Mouse (Mus musculus): Measurements from ENCODE around the gene Stau1. TPM values are rescaled to one million over a fixed set of nuclear protein-coding genes. Genes with fewer than 3 reads are reported as not detected.

Gene Stau1
- polyA plus RNA-seq, 1 experiment = 65.4 TPM

GRCm38 (mm10) chr2:166903719-166904282, 92.3 kb downstream of the Stau1 start:
- peaks cover 25% of the 10 kb centered on the region for H3K79me2 ChIP-seq (ENCODE audit: control insufficient read depth, insufficient read depth)
- no peaks in the 10 kb centered on the region for H3K36me3 ChIP-seq (ENCODE audit: control insufficient read depth, insufficient read depth)
- no peak overlapping the region for H3ac ChIP-seq (ENCODE audit: control insufficient read depth, insufficient read length)
- no peaks in the 10 kb centered on the region for H3K27me3 ChIP-seq (ENCODE audit: control insufficient read depth, insufficient read depth, insufficient read length)
- TF ChIP-seq TCF3 (IDR thresholded peaks at IDR 0.05; ENCODE audit: insufficient read length, low read depth) (no peak), CEBPB (IDR thresholded peaks at IDR 0.05; ENCODE audit: insufficient read depth, poor library complexity, severe bottlenecking) (no peak), MYOD1 (IDR thresholded peaks at IDR 0.05; ENCODE audit: control insufficient read depth in 1 of 3, insufficient read length in 2 of 3, low read depth in 2 of 3) (no peak), USF1 (IDR thresholded peaks at IDR 0.05; ENCODE audit: low read depth) (no peak), TCF12 (IDR thresholded peaks at IDR 0.05; ENCODE audit: insufficient read depth, poor library complexity, severe bottlenecking) (no peak), MYOG (IDR thresholded peaks at IDR 0.05; ENCODE audit: control insufficient read depth in 1 of 3, insufficient read depth in 1 of 3, insufficient read length in 2 of 3, low read depth in 2 of 3) (no peak), E2F4 (IDR thresholded peaks at IDR 0.05; ENCODE audit: insufficient read depth) (no peak), POLR2AphosphoS2 (IDR thresholded peaks at IDR 0.05; ENCODE audit: insufficient read length, low read depth) (no peak), MAX (IDR thresholded peaks at IDR 0.05; ENCODE audit: low read depth) (no peak), REST (IDR thresholded peaks at IDR 0.05; ENCODE audit: insufficient read depth, insufficient read length) (no peak), POLR2A (IDR thresholded peaks at IDR 0.05; ENCODE audit: insufficient read length, low read depth) (no peak), SRF (IDR thresholded peaks at IDR 0.05; ENCODE audit: control insufficient read depth, insufficient read length, low read depth) (no peak)
- H3K4me2 ChIP-seq (ENCODE audit: low read depth) = no peak overlapping the region
- no peak overlapping the region for H3K4me3 ChIP-seq

- H3K36me3 ChIP-seq (ENCODE audit: control insufficient read depth, insufficient read depth) = no peaks in the 10 kb centered on the region
- no peaks in the 10 kb centered on the region for H3K27me3 ChIP-seq (ENCODE audit: control insufficient read depth, insufficient read depth, insufficient read length)
- no peak for TF ChIP-seq MAX (IDR thresholded peaks at IDR 0.05; ENCODE audit: low read depth)
- TF ChIP-seq SRF (IDR thresholded peaks at IDR 0.05; ENCODE audit: control insufficient read depth, insufficient read length, low read depth) = no peak
- TF ChIP-seq USF1 (IDR thresholded peaks at IDR 0.05; ENCODE audit: low read depth) = no peak
- no peak for TF ChIP-seq TCF3 (IDR thresholded peaks at IDR 0.05; ENCODE audit: insufficient read length, low read depth)
- no peak for TF ChIP-seq REST (IDR thresholded peaks at IDR 0.05; ENCODE audit: insufficient read depth, insufficient read length)
- TF ChIP-seq MYOD1 (IDR thresholded peaks at IDR 0.05; ENCODE audit: control insufficient read depth in 1 of 3, insufficient read length in 2 of 3, low read depth in 2 of 3) = no peak
- TF ChIP-seq TCF12 (IDR thresholded peaks at IDR 0.05; ENCODE audit: insufficient read depth, poor library complexity, severe bottlenecking) = no peak
- TF ChIP-seq CEBPB (IDR thresholded peaks at IDR 0.05; ENCODE audit: insufficient read depth, poor library complexity, severe bottlenecking) = no peak
- TF ChIP-seq E2F4 (IDR thresholded peaks at IDR 0.05; ENCODE audit: insufficient read depth) = no peak
- no peak for TF ChIP-seq MYOG (IDR thresholded peaks at IDR 0.05; ENCODE audit: control insufficient read depth in 1 of 3, insufficient read depth in 1 of 3, insufficient read length in 2 of 3, low read depth in 2 of 3)
- TF ChIP-seq POLR2A (IDR thresholded peaks at IDR 0.05; ENCODE audit: insufficient read length, low read depth) = no peak
- no peak for TF ChIP-seq POLR2AphosphoS2 (IDR thresholded peaks at IDR 0.05; ENCODE audit: insufficient read length, low read depth)
- H3K4me3 ChIP-seq = no peak overlapping the region
- H3ac ChIP-seq (ENCODE audit: control insufficient read depth, insufficient read length) = no peak overlapping the region
- H3K4me2 ChIP-seq (ENCODE audit: low read depth) = no peak overlapping the region
- H3K79me2 ChIP-seq (ENCODE audit: control insufficient read depth, insufficient read depth) = no peaks in the 10 kb centered on the region
These were observed 95.2 kb downstream of the Stau1 start for GRCm38 (mm10) chr2:166900792-166901505.

DNA sequence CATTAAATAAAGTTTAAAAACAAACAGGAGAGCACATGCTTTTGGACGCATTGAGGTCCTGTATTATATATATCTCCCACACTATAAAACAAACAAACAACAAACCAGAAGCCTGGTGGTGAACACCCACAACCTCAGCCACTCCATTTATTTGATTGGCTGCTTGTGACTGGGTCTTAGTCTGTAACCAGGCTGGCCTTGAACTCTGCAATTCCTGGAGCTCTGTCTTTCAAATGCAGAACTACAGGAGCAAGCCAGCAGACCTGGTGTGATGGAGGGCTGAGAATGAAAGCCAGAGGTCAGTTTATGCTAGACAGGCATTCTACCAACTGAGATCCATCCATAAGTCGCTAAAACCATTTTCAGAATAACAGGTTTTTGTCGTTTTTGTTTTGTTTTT, 96.4 kb downstream of the Stau1 start:
- H3ac ChIP-seq (ENCODE audit: control insufficient read depth, insufficient read length) = no peak overlapping the region
- no peak overlapping the region for H3K4me2 ChIP-seq (ENCODE audit: low read depth)
- H3K27me3 ChIP-seq (ENCODE audit: control insufficient read depth, insufficient read depth, insufficient read length) = no peaks in the 10 kb centered on the region
- H3K36me3 ChIP-seq (ENCODE audit: control insufficient read depth, insufficient read depth) = no peaks in the 10 kb centered on the region
- no peak overlapping the region for H3K4me3 ChIP-seq
- TF ChIP-seq USF1 (IDR thresholded peaks at IDR 0.05; ENCODE audit: low read depth) (no peak), CEBPB (IDR thresholded peaks at IDR 0.05; ENCODE audit: insufficient read depth, poor library complexity, severe bottlenecking) (no peak), POLR2AphosphoS2 (IDR thresholded peaks at IDR 0.05; ENCODE audit: insufficient read length, low read depth) (no peak), E2F4 (IDR thresholded peaks at IDR 0.05; ENCODE audit: insufficient read depth) (no peak), TCF12 (IDR thresholded peaks at IDR 0.05; ENCODE audit: insufficient read depth, poor library complexity, severe bottlenecking) (no peak), MAX (IDR thresholded peaks at IDR 0.05; ENCODE audit: low read depth) (no peak), TCF3 (IDR thresholded peaks at IDR 0.05; ENCODE audit: insufficient read length, low read depth) (no peak), REST (IDR thresholded peaks at IDR 0.05; ENCODE audit: insufficient read depth, insufficient read length) (no peak), POLR2A (IDR thresholded peaks at IDR 0.05; ENCODE audit: insufficient read length, low read depth) (no peak), SRF (IDR thresholded peaks at IDR 0.05; ENCODE audit: control insufficient read depth, insufficient read length, low read depth) (no peak), MYOD1 (IDR thresholded peaks at IDR 0.05; ENCODE audit: control insufficient read depth in 1 of 3, insufficient read length in 2 of 3, low read depth in 2 of 3) (no peak), MYOG (IDR thresholded peaks at IDR 0.05; ENCODE audit: control insufficient read depth in 1 of 3, insufficient read depth in 1 of 3, insufficient read length in 2 of 3, low read depth in 2 of 3) (no peak)
- no peaks in the 10 kb centered on the region for H3K79me2 ChIP-seq (ENCODE audit: control insufficient read depth, insufficient read depth)

DNA sequence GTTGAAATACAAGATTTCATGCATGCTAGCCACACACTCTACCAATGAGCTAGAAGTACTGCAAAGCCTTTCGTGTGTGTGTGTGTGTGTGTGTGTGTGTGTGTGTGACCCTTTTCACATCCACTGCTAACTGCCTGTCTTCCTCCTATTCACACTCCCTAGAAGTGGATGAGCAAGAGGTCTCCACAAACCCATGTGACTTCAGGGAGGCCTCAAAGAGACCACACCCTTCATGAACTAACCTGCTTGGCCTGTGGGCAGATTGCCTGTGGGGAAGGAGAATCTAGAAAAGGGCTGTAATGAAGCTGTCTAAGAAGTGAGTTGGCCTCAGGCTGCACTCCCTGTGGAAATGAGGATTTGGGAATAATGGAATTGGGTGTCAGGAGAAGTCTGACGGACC, 96.9 kb downstream of the Stau1 start:
- H3K4me3 ChIP-seq = no peak overlapping the region
- no peak for TF ChIP-seq MYOD1 (IDR thresholded peaks at IDR 0.05; ENCODE audit: control insufficient read depth in 1 of 3, insufficient read length in 2 of 3, low read depth in 2 of 3)
- no peak for TF ChIP-seq POLR2AphosphoS2 (IDR thresholded peaks at IDR 0.05; ENCODE audit: insufficient read length, low read depth)
- no peak for TF ChIP-seq MYOG (IDR thresholded peaks at IDR 0.05; ENCODE audit: control insufficient read depth in 1 of 3, insufficient read depth in 1 of 3, insufficient read length in 2 of 3, low read depth in 2 of 3)
- TF ChIP-seq TCF12 (IDR thresholded peaks at IDR 0.05; ENCODE audit: insufficient read depth, poor library complexity, severe bottlenecking) = no peak
- TF ChIP-seq USF1 (IDR thresholded peaks at IDR 0.05; ENCODE audit: low read depth) = no peak
- no peak for TF ChIP-seq SRF (IDR thresholded peaks at IDR 0.05; ENCODE audit: control insufficient read depth, insufficient read length, low read depth)
- H3ac ChIP-seq (ENCODE audit: control insufficient read depth, insufficient read length) = no peak overlapping the region
- H3K27me3 ChIP-seq (ENCODE audit: control insufficient read depth, insufficient read depth, insufficient read length) = no peaks in the 10 kb centered on the region
- no peaks in the 10 kb centered on the region for H3K79me2 ChIP-seq (ENCODE audit: control insufficient read depth, insufficient read depth)
- H3K36me3 ChIP-seq (ENCODE audit: control insufficient read depth, insufficient read depth) = no peaks in the 10 kb centered on the region
- H3K4me2 ChIP-seq (ENCODE audit: low read depth) = no peak overlapping the region

Other genes starting within 250 kb of the Stau1 start
- 4.7 TPM for gene Trp53rkb, start 203.8 kb downstream of the Stau1 start, polyA plus RNA-seq (2012; fragmentation: generic; extraction: Trizol)
- gene Arfgef2, start 190.7 kb downstream of the Stau1 start, polyA plus RNA-seq (2012; fragmentation: generic; extraction: Trizol) = 8.4 TPM
- gene Cse1l, start 90.3 kb downstream of the Stau1 start, polyA plus RNA-seq (2012; fragmentation: generic; extraction: Trizol) = 26.7 TPM
- 46.9 TPM for gene Ddx27, start 18.9 kb upstream of the Stau1 start, polyA plus RNA-seq (2012; fragmentation: generic; extraction: Trizol)
- gene Znfx1, start 66.7 kb upstream of the Stau1 start, polyA plus RNA-seq (2012; fragmentation: generic; extraction: Trizol) = 23.3 TPM
- 0.42 TPM for gene Kcnb1, start 193.9 kb upstream of the Stau1 start, polyA plus RNA-seq (2012; fragmentation: generic; extraction: Trizol)
- gene Ptgis, start 244.3 kb upstream of the Stau1 start, polyA plus RNA-seq (2012; fragmentation: generic; extraction: Trizol) = 116 TPM

Data from myocyte (in vitro differentiated cells).